Mouse (Mus musculus): ENCODE data around the gene Smc4. TPM values are rescaled to one million over a fixed set of nuclear protein-coding genes. Genes with fewer than 3 reads are reported as not detected.

Gene Smc4
- 4.4 and 7.7 TPM in 2 replicates for polyA plus RNA-seq (2012; rRNA removed)

GRCm38 (mm10) chr3:69004437-69005337 is at the start of gene Smc4, which contains the start of gene Ift80:
TSS of gene Smc4 (plus strand) at chr3:69004738.
TSS of gene Ift80 (minus strand) at chr3:69004570.

GRCm38 (mm10) chr3:69044645-69045399 is 40.3 kb downstream of the Smc4 start, which contains the start of gene Trim59:
TSS of gene Trim59 (minus strand) at chr3:69044755.

Other genes with a start within 250 kb of the Smc4 start
- gene 1110032F04Rik, start 135.2 kb upstream of the Smc4 start, polyA plus RNA-seq (2012; rRNA removed), result 0.53 and 1.1 TPM in 2 replicates
- gene Ift80, start 168 bp upstream of the Smc4 start, polyA plus RNA-seq (2012; rRNA removed), result 0.90 and 1.1 TPM in 2 replicates
- 0.62 and 1.9 TPM in 2 replicates for gene Trim59, start 40.0 kb downstream of the Smc4 start, polyA plus RNA-seq (2012; rRNA removed)
- 5.6 and 6.5 TPM in 2 replicates for gene Kpna4, start 122.4 kb downstream of the Smc4 start, polyA plus RNA-seq (2012; rRNA removed)
- 0.83 and 1.3 TPM in 2 replicates for gene Arl14, start 217.7 kb downstream of the Smc4 start, polyA plus RNA-seq (2012; rRNA removed)